Mouse (Mus musculus): ENCODE measurements at regions not wholly inside any gene's neighbourhood (a gene's known extent, or its start where the extent isn't known, plus 50 kb on each side); places are given as distances from the start of the nearest gene placed in this dataset.

GRCm38 (mm10) chr1:108286571-108286970 is 696.8 kb downstream of the Serpinb8 start:
- TF ChIP-seq CTCF (conservative IDR thresholded peaks at IDR 0.05 in 1 of 2, IDR thresholded peaks at IDR 0.05 in 1 of 2; ENCODE audit: low read depth in 2 of 2, low read length in 2 of 2) (no peak), ELF1 (IDR thresholded peaks at IDR 0.05; ENCODE audit: low read depth, low read length) (no peak), MXI1 (IDR thresholded peaks at IDR 0.05; ENCODE audit: low read depth, low read length) (no peak), TBP (conservative IDR thresholded peaks at IDR 0.05; ENCODE audit: low read depth, low read length) (no peak), CHD2 (IDR thresholded peaks at IDR 0.05; ENCODE audit: low read length) (no peak), MAZ (IDR thresholded peaks at IDR 0.05; ENCODE audit: low read depth, low read length) (no peak), POLR2A (IDR thresholded peaks at IDR 0.05; ENCODE audit: low read depth, low read length) (no peak), EP300 (IDR thresholded peaks at IDR 0.05; ENCODE audit: low read length) (no peak), BHLHE40 (IDR thresholded peaks at IDR 0.05; ENCODE audit: low read depth, low read length) (no peak), MEF2A (IDR thresholded peaks at IDR 0.05; ENCODE audit: borderline replicate concordance, low read depth, low read length) (no peak)
